Mouse (Mus musculus): ENCODE results near the gene Tmem165.

DNA sequence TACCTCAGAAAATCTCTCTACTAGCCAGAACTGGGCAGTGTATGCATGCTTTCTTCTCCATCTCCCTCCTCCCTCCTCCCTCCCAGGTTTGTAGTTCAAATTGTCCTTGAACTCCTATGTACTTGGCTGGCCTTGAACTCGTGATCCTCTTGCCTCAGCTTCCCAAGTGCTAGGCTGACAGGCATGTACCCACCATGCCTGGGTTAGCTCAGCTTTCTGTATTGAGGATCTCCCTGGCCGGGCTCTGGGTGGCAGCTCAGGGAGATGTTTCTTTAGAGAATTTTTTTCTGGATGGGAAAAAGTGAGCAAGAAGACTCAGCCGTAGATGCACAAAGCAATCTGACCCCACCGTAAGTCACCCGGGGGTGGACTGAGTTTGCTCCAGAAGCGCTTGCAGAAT lies 30.7 kb upstream of the Tmem165 start:
- no peak for TF ChIP-seq CTCF (IDR thresholded peaks at IDR 0.05; ENCODE audit: insufficient read depth, low read length)
- no peak for TF ChIP-seq POLR2A (IDR thresholded peaks at IDR 0.05; ENCODE audit: borderline replicate concordance, extremely low read depth, low read depth, low read length)
